Mouse (Mus musculus) heart, embryonic 14.5 days (tissue): Measurements from ENCODE around the gene Lrrc66. TPM values are rescaled to one million over a fixed set of nuclear protein-coding genes. Genes with fewer than 3 reads are reported as not detected.

Experiments
- ATAC-seq: fragments of 200-750 bp; cut with Nextera tagmentation; 2 replicates; pipeline ENCODE4 v1.8.0; 2017; ENCODE audit warnings: low read depth, moderate TSS enrichment; ENCODE audit not compliant: insufficient number of reproducible peaks, insufficient read depth, low FRiP score
- H3K27ac ChIP-seq, 2 experiments: fragments of 200-500 bp in 1 of 2; fragments of 300-500 bp in 1 of 2; sonication (generic) in 1 of 2; replicated peaks in 1 of 2; 2 replicates each; pipeline ENCODE4 v1.5.1; 2012 to 2014; ENCODE audit warnings: low read depth in 2 of 2, low read length in 2 of 2, control low read depth in 1 of 2, mild to moderate bottlenecking in 1 of 2, mixed read lengths in 1 of 2; ENCODE audit not compliant: control insufficient read depth in 1 of 2, insufficient read depth in 1 of 2
- H3K27me3 ChIP-seq: fragments of 300-500 bp; sonication (generic); 2 replicates; pipeline ENCODE4 v1.6.1; 2014; ENCODE audit warnings: mild to moderate bottlenecking, low read length, control low read depth; ENCODE audit not compliant: control insufficient read depth, insufficient read depth
- H3K36me3 ChIP-seq: fragments of 300-500 bp; sonication (generic); 2 replicates; pipeline ENCODE4 v1.6.1; 2014; ENCODE audit warnings: mild to moderate bottlenecking, control low read depth, low read length, mixed read lengths; ENCODE audit not compliant: control insufficient read depth, insufficient read depth
- H3K4me1 ChIP-seq, 2 experiments: fragments of 200-500 bp in 1 of 2; fragments of 300-500 bp in 1 of 2; sonication (generic) in 1 of 2; 2 replicates each; pipeline ENCODE4 v1.6.1; 2012 to 2014; ENCODE audit warnings: low read length in 2 of 2, control low read depth in 1 of 2, mixed read lengths in 1 of 2; ENCODE audit not compliant: control insufficient read depth in 2 of 2, insufficient read depth in 2 of 2
- H3K4me2 ChIP-seq: fragments of 300-500 bp; sonication (generic); 2 replicates; pipeline ENCODE4 v1.6.1; 2014; ENCODE audit warnings: mild to moderate bottlenecking, low read length
- H3K4me3 ChIP-seq, 2 experiments: fragments of 200-500 bp in 1 of 2; fragments of 300-500 bp in 1 of 2; sonication (generic) in 1 of 2; 2 replicates each; pipeline ENCODE4 v1.5.1; 2012 to 2014; ENCODE audit warnings: low read length in 2 of 2, mild to moderate bottlenecking in 2 of 2, control low read depth in 1 of 2, low read depth in 1 of 2, moderate library complexity in 1 of 2; ENCODE audit not compliant: control insufficient read depth in 1 of 2, insufficient read depth in 1 of 2
- H3K9ac ChIP-seq: fragments of 300-500 bp; sonication (generic); 2 replicates; pipeline ENCODE4 v1.6.1; 2014; ENCODE audit warnings: mild to moderate bottlenecking, low read length
- H3K9me3 ChIP-seq: fragments of 300-500 bp; sonication (generic); 2 replicates; pipeline ENCODE4 v1.6.1; 2016; ENCODE audit warnings: low read length, control low read depth; ENCODE audit not compliant: control insufficient read depth
- WGBS: fragments of 180-500 bp; shearing (Covaris S2); extraction: QIAGEN DNeasy Blood & Tissue Kit; methylation state at CpG from one replicate; pipeline ENCODE4 v1.1.7; 2014; 5-methylcytosine and 5-hydroxymethylcytosine counted together
- polyA plus RNA-seq: library from polyadenylated mRNA; unstranded; fragments of >200 nt; fragmentation: Nextera tagmentation; extraction: Ambion mirVana; gene quantifications from 2 replicates; pipeline ENCODE4 v1.2.1, GENCODE M21; 2014

Gene Lrrc66
- polyA plus RNA-seq, 1 experiment from 2014 or later = 0.23 TPM

DNA sequence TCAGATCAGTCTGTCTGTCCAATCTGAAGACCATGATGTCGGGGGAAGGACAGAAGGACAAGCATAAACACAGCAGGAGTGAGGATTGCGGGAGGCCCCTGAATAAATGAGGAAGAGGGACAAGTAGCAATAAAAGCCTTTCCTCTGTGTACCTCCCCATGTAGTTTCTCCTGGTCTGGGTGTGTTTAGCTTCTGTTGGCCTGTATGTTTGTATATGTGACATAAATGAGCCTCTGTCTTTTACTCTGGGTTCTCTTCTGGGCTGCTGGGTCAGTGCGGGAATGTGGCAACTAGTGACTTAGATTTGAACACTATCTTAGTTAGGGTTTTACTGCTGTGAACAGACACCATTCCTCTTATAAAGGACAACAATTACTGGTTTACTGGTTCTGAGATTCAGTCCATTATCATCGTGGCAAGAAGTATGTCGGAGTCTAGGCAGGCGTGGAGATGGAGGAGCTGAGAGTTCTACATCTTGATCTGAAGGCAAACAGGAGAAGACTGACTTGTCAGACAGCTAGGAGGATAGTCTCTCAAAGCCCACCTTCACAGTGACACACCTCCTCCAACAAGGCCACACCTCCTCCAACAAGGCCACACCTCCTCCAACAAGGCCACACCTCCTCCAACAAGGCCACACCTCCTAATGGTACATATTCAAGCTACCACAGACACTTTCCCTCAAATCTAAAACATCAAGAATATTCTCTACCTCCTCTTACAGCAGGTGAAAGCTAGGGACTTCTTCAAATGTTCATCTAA lies 60.8 kb downstream of the Lrrc66 start:
- H3K36me3 ChIP-seq = no peaks in the 10 kb centered on the region
- ATAC-seq = no peak
- no peak overlapping the region for H3K9ac ChIP-seq
- WGBS = 84% methylated on average over 6 of the region's 6 CpGs
- no peak overlapping the region for H3K27ac ChIP-seq
- no peak overlapping the region for H3K4me2 ChIP-seq
- H3K27me3 ChIP-seq = no peaks in the 10 kb centered on the region
- no peak overlapping the region for H3K4me3 ChIP-seq
- no peaks in the 10 kb centered on the region for H3K9me3 ChIP-seq
- H3K4me1 ChIP-seq = no peaks in the 10 kb centered on the region

DNA sequence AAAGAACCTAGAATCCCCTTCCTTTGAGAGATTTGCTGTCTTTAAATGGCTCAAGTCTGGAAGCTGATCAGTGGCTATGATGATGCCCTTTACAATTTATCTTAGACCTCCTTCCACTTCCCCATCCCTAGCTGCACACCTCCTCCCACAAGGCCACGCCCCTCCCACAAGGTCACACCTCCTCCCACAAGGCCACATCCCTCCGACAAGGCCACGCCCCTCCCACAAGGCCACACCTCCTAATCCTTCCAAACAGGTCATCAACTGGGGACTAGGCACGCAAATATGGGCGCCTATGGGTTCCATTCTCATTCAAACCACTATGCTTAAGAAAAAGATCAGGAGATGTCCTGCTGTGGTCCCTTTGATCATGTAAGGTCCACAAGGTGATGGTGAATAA lies 63.1 kb downstream of the Lrrc66 start:
- H3K4me2 ChIP-seq = no peak overlapping the region
- no peak overlapping the region for H3K9ac ChIP-seq
- H3K4me1 ChIP-seq = no peaks in the 10 kb centered on the region
- H3K36me3 ChIP-seq = no peaks in the 10 kb centered on the region
- WGBS = 77% methylated on average over 5 of the region's 5 CpGs
- H3K9me3 ChIP-seq = no peaks in the 10 kb centered on the region
- H3K27me3 ChIP-seq = no peaks in the 10 kb centered on the region
- no peak overlapping the region for H3K4me3 ChIP-seq
- no peak overlapping the region for H3K27ac ChIP-seq
- ATAC-seq = no peak

DNA sequence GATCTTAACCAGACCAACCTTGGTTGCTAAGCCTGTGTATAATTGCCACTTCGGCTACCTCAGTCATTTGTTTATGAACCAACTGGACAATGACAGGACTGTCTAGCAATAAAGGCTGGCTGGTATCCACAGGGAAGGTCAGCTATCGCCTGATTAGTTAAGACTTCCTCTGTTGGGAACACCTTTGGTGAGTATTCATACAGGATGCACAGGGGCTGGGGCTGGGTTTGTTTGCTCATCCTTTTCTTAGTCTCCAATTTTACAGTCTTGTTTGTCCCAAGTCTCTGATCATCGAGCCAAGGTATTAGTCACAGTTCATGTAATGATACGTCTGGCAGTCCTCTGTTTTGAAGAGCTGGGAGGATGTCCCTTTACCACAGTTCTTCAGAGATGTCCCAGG lies 65.4 kb downstream of the Lrrc66 start:
- Histone ChIP-seq H3K4me1 (no peaks in the 10 kb centered on the region), H3K9ac (no peak overlapping the region), H3K27me3 (no peaks in the 10 kb centered on the region), H3K4me3 (no peak overlapping the region), H3K9me3 (no peaks in the 10 kb centered on the region), H3K27ac (no peak overlapping the region), H3K36me3 (no peaks in the 10 kb centered on the region), H3K4me2 (no peak overlapping the region)
- no peak for ATAC-seq
- WGBS = 80% methylated on average over 4 of the region's 4 CpGs

DNA sequence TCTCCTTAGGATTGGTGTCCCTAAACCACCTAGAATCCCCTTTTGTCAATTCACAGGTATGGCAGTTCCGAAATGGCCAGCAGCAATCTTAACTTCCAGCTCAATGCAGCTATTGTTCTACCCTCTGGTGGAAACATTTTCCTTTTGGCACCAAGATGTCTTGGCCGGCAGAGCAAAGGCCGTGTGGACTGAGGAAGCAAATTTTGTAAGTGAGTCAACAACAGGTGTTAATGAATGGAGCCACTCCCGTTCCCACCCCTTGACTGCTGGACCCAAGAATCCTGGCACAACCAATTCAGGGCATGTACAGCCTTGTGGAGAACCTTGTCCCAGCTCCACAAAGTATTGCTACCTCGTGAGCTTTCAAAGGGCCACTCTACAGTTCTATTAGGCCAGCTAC lies 66.2 kb downstream of the Lrrc66 start:
- no peak overlapping the region for H3K9ac ChIP-seq
- H3K36me3 ChIP-seq = no peaks in the 10 kb centered on the region
- H3K4me1 ChIP-seq = no peaks in the 10 kb centered on the region
- no peaks in the 10 kb centered on the region for H3K9me3 ChIP-seq
- H3K27ac ChIP-seq = no peak overlapping the region
- no peak overlapping the region for H3K4me2 ChIP-seq
- H3K4me3 ChIP-seq = no peak overlapping the region
- no peaks in the 10 kb centered on the region for H3K27me3 ChIP-seq
- WGBS = 74% methylated on average over 5 of the region's 5 CpGs
- no peak for ATAC-seq

DNA sequence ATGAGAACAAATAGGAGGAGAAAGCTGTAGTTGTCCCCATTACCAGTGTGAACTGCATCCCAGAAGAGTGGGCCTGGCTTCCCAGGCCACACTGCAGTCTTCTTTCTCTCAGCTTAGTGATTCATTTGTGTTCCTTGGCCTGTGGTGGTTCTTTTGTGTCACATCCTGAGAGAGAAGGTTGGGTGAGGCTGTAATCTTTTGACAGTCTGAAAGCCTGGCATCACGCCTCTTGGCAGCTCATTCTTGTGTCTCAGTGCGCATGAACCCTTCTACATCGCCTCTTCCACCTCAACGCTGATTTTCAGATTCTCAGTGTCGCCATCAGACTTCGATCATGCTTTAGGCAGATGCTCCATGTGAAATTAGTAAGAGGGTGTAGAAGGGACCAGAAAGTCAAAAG lies 68.3 kb downstream of the Lrrc66 start:
- no peaks in the 10 kb centered on the region for H3K27me3 ChIP-seq
- 88% methylated on average over 6 of the region's 6 CpGs for WGBS
- H3K4me3 ChIP-seq = no peak overlapping the region
- no peaks in the 10 kb centered on the region for H3K4me1 ChIP-seq
- H3K27ac ChIP-seq = no peak overlapping the region
- no peak for ATAC-seq
- no peak overlapping the region for H3K9ac ChIP-seq
- peaks cover 10% of the 10 kb centered on the region; the same call in 1 of the 2 replicates for H3K36me3 ChIP-seq
- H3K4me2 ChIP-seq = no peak overlapping the region
- no peaks in the 10 kb centered on the region for H3K9me3 ChIP-seq

DNA sequence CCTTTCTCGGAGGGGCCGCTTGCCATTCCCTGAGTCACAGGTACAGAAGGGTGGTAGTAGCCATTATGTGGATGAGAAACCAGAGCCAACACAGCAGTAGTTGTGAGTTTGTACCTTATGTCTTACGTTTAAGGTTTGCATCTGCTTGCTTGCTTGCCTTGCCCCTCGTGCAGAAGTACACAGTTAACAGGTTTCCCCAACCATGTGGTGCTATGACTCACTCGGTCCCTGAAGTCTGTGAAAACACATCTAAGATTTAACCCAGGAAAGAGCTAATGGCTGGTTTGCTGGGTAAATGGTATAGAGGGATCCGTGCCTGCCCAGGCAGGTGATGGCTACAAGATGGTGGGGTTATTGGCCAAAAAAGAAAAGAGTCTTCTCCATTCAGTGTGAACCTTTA lies 73.6 kb downstream of the Lrrc66 start:
- no peaks in the 10 kb centered on the region for H3K4me1 ChIP-seq
- no peak overlapping the region for H3K4me2 ChIP-seq
- no peak for ATAC-seq
- H3K9me3 ChIP-seq = no peaks in the 10 kb centered on the region
- H3K27ac ChIP-seq = no peak overlapping the region
- peaks cover 33% of the 10 kb centered on the region for H3K36me3 ChIP-seq
- WGBS = 89% methylated on average over 6 of the region's 6 CpGs
- H3K9ac ChIP-seq = no peak overlapping the region
- H3K4me3 ChIP-seq = no peak overlapping the region
- H3K27me3 ChIP-seq = no peaks in the 10 kb centered on the region

DNA sequence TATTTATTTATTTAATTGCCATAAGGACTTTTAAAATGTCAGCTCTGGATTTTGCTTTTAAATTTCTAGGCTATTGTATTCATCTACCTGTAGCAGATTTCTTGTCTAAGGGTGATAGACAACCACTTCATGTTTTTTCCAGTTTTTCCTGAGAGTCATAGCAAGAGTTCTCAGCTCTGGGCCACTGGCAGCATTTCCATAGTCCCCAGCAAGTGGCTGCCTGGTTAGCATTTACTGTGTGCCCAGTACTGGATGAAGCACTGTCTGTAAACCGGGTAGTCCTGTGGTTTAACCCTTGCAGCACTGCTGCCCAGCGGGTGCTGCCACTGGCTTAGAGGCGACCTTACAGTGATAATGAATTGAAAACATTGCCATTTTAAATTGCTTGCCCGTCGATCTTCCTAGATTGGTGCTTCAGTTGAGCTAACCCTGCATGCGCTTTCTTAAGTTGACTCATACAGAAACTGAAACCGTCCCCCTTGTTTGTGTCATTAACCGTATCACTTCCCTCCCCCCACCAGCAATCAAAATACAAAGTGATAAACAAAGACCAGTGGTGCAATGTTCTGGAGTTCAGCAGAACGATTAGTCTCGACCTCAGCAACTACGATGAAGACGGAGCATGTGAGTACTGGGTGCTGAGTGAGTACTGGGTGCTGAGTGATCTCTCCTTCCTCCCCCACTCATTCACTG lies 75.4 kb downstream of the Lrrc66 start:
- no peak overlapping the region for H3K4me2 ChIP-seq
- ATAC-seq = no peak
- no peaks in the 10 kb centered on the region for H3K9me3 ChIP-seq
- H3K36me3 ChIP-seq = peaks cover 42% of the 10 kb centered on the region
- H3K4me3 ChIP-seq = no peak overlapping the region
- H3K4me1 ChIP-seq = no peaks in the 10 kb centered on the region
- H3K27ac ChIP-seq = no peak overlapping the region
- no peak overlapping the region for H3K9ac ChIP-seq
- whole genome bisulfite sequencing = 78% methylated on average over 12 of the region's 12 CpGs
- no peaks in the 10 kb centered on the region for H3K27me3 ChIP-seq
